Mouse (Mus musculus): Measurements from ENCODE around the gene Dhrs1. TPM values are rescaled to one million over a fixed set of nuclear protein-coding genes. Genes with fewer than 3 reads are reported as not detected.

The Dhrs1 gene
- polyA plus RNA-seq (2015; fragmentation: Nextera tagmentation; extraction: Ambion mirVana), result 81.9 and 83.5 TPM in 2 replicates

DNA sequence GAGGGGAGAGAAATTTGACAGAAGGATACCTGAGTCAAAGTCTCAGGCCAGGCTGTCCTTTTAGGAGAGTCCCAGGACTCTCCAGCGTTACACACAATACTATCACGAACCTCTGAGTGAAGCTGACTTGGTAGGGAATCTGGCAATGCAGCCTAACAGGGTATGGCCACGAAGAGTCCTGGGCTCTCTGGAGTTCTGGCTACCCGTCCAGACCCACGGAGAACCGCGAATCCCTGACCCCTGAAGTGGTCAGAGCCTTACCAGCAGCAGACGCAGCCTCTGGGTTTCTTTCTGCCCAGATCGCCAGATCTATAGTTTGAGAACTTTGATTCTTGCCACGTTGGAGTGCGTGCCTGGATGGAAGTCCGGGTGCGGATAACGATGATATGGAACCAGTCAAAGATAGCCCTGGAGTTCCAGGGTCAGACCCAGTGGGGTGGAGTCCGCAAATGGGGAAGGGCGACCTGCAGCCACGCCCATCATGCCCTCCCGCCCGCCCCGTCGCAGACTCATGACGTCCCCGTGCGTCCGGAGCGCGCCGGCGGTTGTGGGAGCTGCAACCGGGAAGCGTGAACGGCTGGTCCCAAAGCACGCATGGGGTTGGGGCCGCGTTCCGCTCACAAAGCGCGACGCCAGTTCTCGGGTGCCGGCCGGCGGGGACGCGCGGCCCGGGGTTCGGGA, at the start of gene Dhrs1, which contains the start of gene Nop9:
Gene Dhrs1 (minus strand): TSS at position 511 of the 681 bp plus-strand sequence.
Gene Nop9 (plus strand): TSS at position 514 of the 681 bp plus-strand sequence.
- peaks cover 9% of the 10 kb centered on the region for H3K36me3 ChIP-seq (ENCODE audit: control insufficient read depth, insufficient read depth)
- H3K27me3 ChIP-seq (replicated peaks; ENCODE audit: control insufficient read depth, insufficient read depth, low read length), result no peaks in the 10 kb centered on the region
- peaks cover 31% of the 10 kb centered on the region for H3K4me1 ChIP-seq (replicated peaks; ENCODE audit: control insufficient read depth, insufficient read depth, low read length)
- H3K9me3 ChIP-seq (ENCODE audit: control insufficient read depth, low read length), result no peaks in the 10 kb centered on the region
- 1% methylated on average over 48 of the region's 48 CpGs for WGBS
- peak within 1 kb of the TSS; percentile 84 for H3K4me2 ChIP-seq (ENCODE audit: low read length)
- ATAC-seq, result peak; percentile 75
- peak within 1 kb of the TSS; percentile 86 for H3K4me3 ChIP-seq (replicated peaks; ENCODE audit: low read length)
- H3K9ac ChIP-seq (replicated peaks; ENCODE audit: low read depth, low read length), result peak within 1 kb of the TSS; percentile 81
- peak within 1 kb of the TSS; percentile 33; the same call in 1 of the 2 replicates for H3K27ac ChIP-seq (ENCODE audit: low read length)

GRCm38 (mm10) chr14:55793946-55794345, 48.5 kb upstream of the Dhrs1 start:
- peaks cover 7% of the 10 kb centered on the region; the same call in 1 of the 2 replicates for H3K27me3 ChIP-seq (replicated peaks; ENCODE audit: control insufficient read depth, insufficient read depth, low read length)
- no peaks in the 10 kb centered on the region for H3K36me3 ChIP-seq (ENCODE audit: control insufficient read depth, insufficient read depth)
- no peak overlapping the region for H3K4me3 ChIP-seq (replicated peaks; ENCODE audit: low read length)
- no peaks in the 10 kb centered on the region for H3K4me1 ChIP-seq (replicated peaks; ENCODE audit: control insufficient read depth, insufficient read depth, low read length)
- H3K9ac ChIP-seq (replicated peaks; ENCODE audit: low read depth, low read length), result no peak overlapping the region
- no peaks in the 10 kb centered on the region for H3K9me3 ChIP-seq (ENCODE audit: control insufficient read depth, low read length)
- ATAC-seq, result no peak
- H3K27ac ChIP-seq (ENCODE audit: low read length), result no peak overlapping the region
- H3K4me2 ChIP-seq (ENCODE audit: low read length), result no peak overlapping the region
- 71% methylated on average over 2 of the region's 2 CpGs for WGBS

- no peak overlapping the region for H3K4me2 ChIP-seq (ENCODE audit: low read length)
- peaks cover 7% of the 10 kb centered on the region; the same call in 1 of the 2 replicates for H3K27me3 ChIP-seq (replicated peaks; ENCODE audit: control insufficient read depth, insufficient read depth, low read length)
- H3K36me3 ChIP-seq (ENCODE audit: control insufficient read depth, insufficient read depth), result no peaks in the 10 kb centered on the region
- no peak overlapping the region for H3K27ac ChIP-seq (ENCODE audit: low read length)
- 69% methylated on average over 2 of the region's 2 CpGs for WGBS
- ATAC-seq, result no peak
- no peak overlapping the region for H3K4me3 ChIP-seq (replicated peaks; ENCODE audit: low read length)
- H3K9me3 ChIP-seq (ENCODE audit: control insufficient read depth, low read length), result no peaks in the 10 kb centered on the region
- no peak overlapping the region for H3K9ac ChIP-seq (replicated peaks; ENCODE audit: low read depth, low read length)
- no peaks in the 10 kb centered on the region for H3K4me1 ChIP-seq (replicated peaks; ENCODE audit: control insufficient read depth, insufficient read depth, low read length)
Measured at GRCm38 (mm10) chr14:55793461-55793860, 48.0 kb upstream of the Dhrs1 start.

DNA sequence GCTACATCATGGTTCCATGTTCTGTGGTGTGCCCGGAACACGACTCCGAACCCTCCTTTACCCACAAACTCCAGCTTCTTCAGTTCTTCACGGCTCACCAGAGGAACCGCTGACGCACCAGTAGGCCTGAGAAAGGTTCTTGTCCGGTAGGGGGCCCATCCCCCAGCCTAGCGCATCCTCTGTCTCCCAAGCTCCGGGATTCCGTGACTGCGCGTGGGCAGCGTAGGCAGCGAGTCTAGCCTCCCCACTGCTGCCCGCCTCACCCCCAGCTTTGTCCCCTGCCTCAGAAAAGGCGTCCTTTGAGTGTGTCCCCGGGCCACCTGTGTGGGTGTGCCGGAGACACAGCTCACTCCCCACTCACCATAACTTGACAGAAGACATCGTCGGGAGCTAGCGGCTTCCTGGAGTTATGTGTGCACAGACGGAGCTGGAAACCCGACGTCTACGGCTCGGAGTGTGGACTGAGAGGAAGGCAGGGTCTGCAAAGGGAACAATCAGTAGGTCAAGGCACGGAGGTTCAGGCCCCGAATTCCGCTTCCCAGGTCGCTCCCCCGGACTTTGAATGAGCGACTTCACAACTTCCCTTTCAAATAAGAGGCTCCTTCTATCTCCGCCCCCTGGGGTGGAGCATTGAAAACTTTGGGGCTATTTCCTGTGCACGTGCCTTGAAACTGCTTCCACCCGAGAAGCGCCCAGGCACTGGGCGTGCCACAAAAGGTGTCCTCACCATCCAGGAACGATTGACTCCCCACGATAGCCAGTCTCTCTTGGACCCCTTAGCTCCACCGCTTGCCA, 43.0 kb upstream of the Dhrs1 start, which contains the start of gene Ripk3:
Gene Ripk3 (minus strand): TSS at position 610 of the 795 bp plus-strand sequence.
- Histone ChIP-seq H3K4me1 (replicated peaks; ENCODE audit: control insufficient read depth, insufficient read depth, low read length) (peaks cover 8% of the 10 kb centered on the region), H3K9ac (replicated peaks; ENCODE audit: low read depth, low read length) (no peak within 1 kb of the TSS), H3K9me3 (ENCODE audit: control insufficient read depth, low read length) (no peaks in the 10 kb centered on the region), H3K4me3 (replicated peaks; ENCODE audit: low read length) (no peak within 1 kb of the TSS), H3K27me3 (replicated peaks; ENCODE audit: control insufficient read depth, insufficient read depth, low read length) (peaks cover 52% of the 10 kb centered on the region), H3K27ac (ENCODE audit: low read length) (no peak within 1 kb of the TSS), H3K4me2 (ENCODE audit: low read length) (peak within 1 kb of the TSS; percentile 31), H3K36me3 (ENCODE audit: control insufficient read depth, insufficient read depth) (no peaks in the 10 kb centered on the region)
- 5% methylated on average over 40 of the region's 40 CpGs for WGBS
- no peak for ATAC-seq

DNA sequence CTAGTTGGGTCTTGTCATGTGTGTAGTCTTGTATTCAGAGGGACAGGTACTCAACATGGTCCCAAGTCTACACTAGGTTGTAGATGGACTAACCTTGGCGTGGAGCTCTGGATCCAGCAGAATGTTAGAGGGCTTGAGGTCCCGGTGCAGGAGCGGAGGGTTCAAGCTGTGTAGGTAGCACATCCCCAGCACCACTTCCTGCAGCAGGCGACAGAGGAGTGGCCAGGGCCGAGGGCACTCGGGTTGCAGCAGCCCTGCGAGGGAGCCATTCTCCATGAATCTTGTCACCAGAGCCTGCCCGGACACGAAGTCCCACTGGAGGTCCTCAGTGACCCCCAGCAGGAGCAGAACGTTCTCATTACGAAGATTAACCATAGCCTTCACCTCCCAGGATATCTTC, 42.2 kb upstream of the Dhrs1 start:
- H3K27me3 ChIP-seq (replicated peaks; ENCODE audit: control insufficient read depth, insufficient read depth, low read length), result peaks cover 58% of the 10 kb centered on the region
- H3K4me3 ChIP-seq (replicated peaks; ENCODE audit: low read length), result no peak overlapping the region
- H3K9me3 ChIP-seq (ENCODE audit: control insufficient read depth, low read length), result no peaks in the 10 kb centered on the region
- peaks cover 11% of the 10 kb centered on the region for H3K4me1 ChIP-seq (replicated peaks; ENCODE audit: control insufficient read depth, insufficient read depth, low read length)
- ATAC-seq, result no peak
- H3K36me3 ChIP-seq (ENCODE audit: control insufficient read depth, insufficient read depth), result no peaks in the 10 kb centered on the region
- no peak overlapping the region for H3K27ac ChIP-seq (ENCODE audit: low read length)
- no peak overlapping the region for H3K4me2 ChIP-seq (ENCODE audit: low read length)
- H3K9ac ChIP-seq (replicated peaks; ENCODE audit: low read depth, low read length), result no peak overlapping the region
- 43% methylated on average over 11 of the region's 11 CpGs for WGBS

DNA sequence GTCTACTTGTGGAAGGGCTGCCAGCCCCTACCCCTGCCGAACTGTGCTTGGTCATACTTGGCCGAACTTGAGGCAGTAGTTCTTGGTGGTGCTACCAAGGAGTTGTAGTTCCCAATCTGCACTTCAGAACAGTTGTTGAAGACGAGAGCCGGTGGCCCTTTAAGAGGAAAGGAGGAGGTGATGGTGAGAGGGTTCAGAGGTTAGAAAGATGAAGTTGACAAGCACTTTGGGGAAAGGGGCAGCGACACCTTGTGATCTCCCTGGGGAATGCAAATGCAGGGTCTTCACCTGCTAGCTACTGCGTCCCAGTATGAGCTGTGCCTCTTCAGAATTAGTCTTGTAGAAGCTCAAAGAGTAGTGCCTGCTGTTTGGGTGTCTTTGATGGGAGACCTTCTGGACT, 39.7 kb upstream of the Dhrs1 start:
- Histone ChIP-seq H3K27me3 (replicated peaks; ENCODE audit: control insufficient read depth, insufficient read depth, low read length) (peaks cover 68% of the 10 kb centered on the region), H3K4me1 (replicated peaks; ENCODE audit: control insufficient read depth, insufficient read depth, low read length) (peaks cover 11% of the 10 kb centered on the region), H3K9me3 (ENCODE audit: control insufficient read depth, low read length) (no peaks in the 10 kb centered on the region), H3K9ac (replicated peaks; ENCODE audit: low read depth, low read length) (no peak overlapping the region), H3K4me3 (replicated peaks; ENCODE audit: low read length) (no peak overlapping the region), H3K36me3 (ENCODE audit: control insufficient read depth, insufficient read depth) (no peaks in the 10 kb centered on the region), H3K4me2 (ENCODE audit: low read length) (no peak overlapping the region), H3K27ac (ENCODE audit: low read length) (no peak overlapping the region)
- 24% methylated on average over 6 of the region's 6 CpGs for WGBS
- ATAC-seq, result no peak

GRCm38 (mm10) chr14:55783958-55784235, 38.4 kb upstream of the Dhrs1 start, which contains the start of gene Adcy4:
Gene Adcy4 (minus strand): TSS chr14:55784095.
- H3K9ac ChIP-seq (replicated peaks; ENCODE audit: low read depth, low read length), result no peak within 1 kb of the TSS; the same call in 1 of the 2 replicates
- H3K9me3 ChIP-seq (ENCODE audit: control insufficient read depth, low read length), result no peaks in the 10 kb centered on the region
- peaks cover 11% of the 10 kb centered on the region for H3K4me1 ChIP-seq (replicated peaks; ENCODE audit: control insufficient read depth, insufficient read depth, low read length)
- H3K27me3 ChIP-seq (replicated peaks; ENCODE audit: control insufficient read depth, insufficient read depth, low read length), result peaks cover 64% of the 10 kb centered on the region
- ATAC-seq, result no peak
- peak within 1 kb of the TSS; percentile 31 for H3K4me3 ChIP-seq (replicated peaks; ENCODE audit: low read length)
- no peaks in the 10 kb centered on the region for H3K36me3 ChIP-seq (ENCODE audit: control insufficient read depth, insufficient read depth)
- H3K27ac ChIP-seq (ENCODE audit: low read length), result no peak within 1 kb of the TSS
- peak within 1 kb of the TSS; percentile 44 for H3K4me2 ChIP-seq (ENCODE audit: low read length)
- 3% methylated on average over 13 of the region's 13 CpGs for WGBS

GRCm38 (mm10) chr14:55783171-55783957, 37.9 kb upstream of the Dhrs1 start:
- H3K9ac ChIP-seq (replicated peaks; ENCODE audit: low read depth, low read length), result no peak overlapping the region; the same call in 1 of the 2 replicates
- peaks cover 11% of the 10 kb centered on the region for H3K4me1 ChIP-seq (replicated peaks; ENCODE audit: control insufficient read depth, insufficient read depth, low read length)
- no peak overlapping the region for H3K27ac ChIP-seq (ENCODE audit: low read length)
- ATAC-seq, result no peak
- 2% methylated on average over 31 of the region's 31 CpGs for WGBS
- H3K36me3 ChIP-seq (ENCODE audit: control insufficient read depth, insufficient read depth), result no peaks in the 10 kb centered on the region
- peak overlapping the region; percentile 31 for H3K4me3 ChIP-seq (replicated peaks; ENCODE audit: low read length)
- H3K4me2 ChIP-seq (ENCODE audit: low read length), result peak overlapping the region; percentile 44
- H3K9me3 ChIP-seq (ENCODE audit: control insufficient read depth, low read length), result no peaks in the 10 kb centered on the region
- H3K27me3 ChIP-seq (replicated peaks; ENCODE audit: control insufficient read depth, insufficient read depth, low read length), result peaks cover 64% of the 10 kb centered on the region
